Mouse (Mus musculus) embryonic facial prominence, embryonic 15.5 days (tissue): ENCODE data around the gene Dcdc2b. TPM values are rescaled to one million over a fixed set of nuclear protein-coding genes. Genes with fewer than 3 reads are reported as not detected.

Source experiments
- ATAC-seq: fragments of 200-750 bp; cut with Nextera tagmentation; 2 replicates; pipeline ENCODE4 v1.8.0; 2017; ENCODE audit warnings: low read depth, moderate TSS enrichment; ENCODE audit not compliant: insufficient number of reproducible peaks, low FRiP score, low TSS enrichment
- H3K27ac ChIP-seq: fragments of 300-500 bp; sonication (generic); replicated peaks from 2 replicates; pipeline ENCODE4 v1.5.1; 2015; ENCODE audit warnings: mild to moderate bottlenecking, inconsistent platforms
- H3K27me3 ChIP-seq: fragments of 300-500 bp; sonication (generic); 2 replicates; pipeline ENCODE4 v1.6.1; 2015; ENCODE audit warnings: inconsistent platforms
- H3K36me3 ChIP-seq: fragments of 300-500 bp; sonication (generic); 2 replicates; pipeline ENCODE4 v1.6.1; 2015; ENCODE audit warnings: mild to moderate bottlenecking, inconsistent platforms
- H3K4me1 ChIP-seq: fragments of 300-500 bp; sonication (generic); 2 replicates; pipeline ENCODE4 v1.6.1; 2015; ENCODE audit warnings: inconsistent platforms
- H3K4me2 ChIP-seq: fragments of 300-500 bp; sonication (generic); replicated peaks from 2 replicates; pipeline ENCODE4 v1.6.1; 2015; ENCODE audit warnings: mild to moderate bottlenecking, inconsistent platforms
- H3K4me3 ChIP-seq: fragments of 300-500 bp; sonication (generic); replicated peaks from 2 replicates; pipeline ENCODE4 v1.5.1; 2015; ENCODE audit warnings: mild to moderate bottlenecking, inconsistent platforms
- H3K9ac ChIP-seq: fragments of 300-500 bp; sonication (generic); 2 replicates; pipeline ENCODE4 v1.6.1; 2015; ENCODE audit warnings: inconsistent platforms
- H3K9me3 ChIP-seq: fragments of 300-500 bp; sonication (generic); replicated peaks from 2 replicates; pipeline ENCODE4 v1.6.1; 2016; ENCODE audit warnings: inconsistent platforms
- WGBS: fragments of 180-500 bp; shearing (Covaris S2); methylation state at CpG from one replicate; pipeline ENCODE4 v1.1.7; 2015; 5-methylcytosine and 5-hydroxymethylcytosine counted together
- polyA plus RNA-seq: library from polyadenylated mRNA; unstranded; fragments of >200 nt; fragmentation: Nextera tagmentation; extraction: Ambion mirVana; gene quantifications from 2 replicates; pipeline ENCODE4 v1.2.1, GENCODE M21; 2015

Dcdc2b gene
- polyA plus RNA-seq, 1 experiment from 2014 or later: 3.7 TPM

DNA sequence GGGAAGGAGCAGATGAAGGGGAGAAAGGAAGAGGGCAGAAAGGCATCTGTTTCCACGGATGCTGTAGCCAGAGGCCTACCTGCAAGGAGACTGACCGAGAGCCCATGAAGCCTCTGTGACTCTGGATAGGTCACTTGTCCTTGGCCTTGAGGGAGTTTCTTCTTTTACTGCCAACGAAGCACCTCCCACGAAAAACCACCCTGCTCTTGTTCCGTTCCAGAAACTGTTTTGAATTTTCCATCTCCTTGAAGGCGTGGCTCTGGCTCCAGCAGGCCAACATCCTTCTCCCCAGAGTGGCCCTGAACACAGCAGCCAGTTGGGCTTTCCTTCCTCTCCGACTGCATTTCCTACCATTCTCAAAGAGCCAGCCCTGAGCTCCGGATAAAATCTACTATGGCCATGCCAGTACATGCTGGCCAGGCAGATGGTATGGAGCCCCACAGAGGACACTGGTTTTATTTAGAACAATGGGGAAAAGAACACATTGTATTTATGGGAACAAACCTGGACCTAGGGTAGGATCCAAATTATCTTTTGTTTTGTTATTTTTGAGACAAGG, 7.3 kb upstream of the Dcdc2b start:
- H3K9me3 ChIP-seq: no peaks in the 10 kb centered on the region
- H3K4me3 ChIP-seq: no peak overlapping the region
- H3K4me1 ChIP-seq: peaks cover 52% of the 10 kb centered on the region
- no peaks in the 10 kb centered on the region for H3K27me3 ChIP-seq
- ATAC-seq: no peak
- WGBS: 64% methylated on average over 8 of the region's 8 CpGs
- no peak overlapping the region for H3K4me2 ChIP-seq
- no peak overlapping the region for H3K9ac ChIP-seq
- peak overlapping the region; percentile 41; the same call in 1 of the 2 replicates for H3K27ac ChIP-seq
- H3K36me3 ChIP-seq: peaks cover 20% of the 10 kb centered on the region

DNA sequence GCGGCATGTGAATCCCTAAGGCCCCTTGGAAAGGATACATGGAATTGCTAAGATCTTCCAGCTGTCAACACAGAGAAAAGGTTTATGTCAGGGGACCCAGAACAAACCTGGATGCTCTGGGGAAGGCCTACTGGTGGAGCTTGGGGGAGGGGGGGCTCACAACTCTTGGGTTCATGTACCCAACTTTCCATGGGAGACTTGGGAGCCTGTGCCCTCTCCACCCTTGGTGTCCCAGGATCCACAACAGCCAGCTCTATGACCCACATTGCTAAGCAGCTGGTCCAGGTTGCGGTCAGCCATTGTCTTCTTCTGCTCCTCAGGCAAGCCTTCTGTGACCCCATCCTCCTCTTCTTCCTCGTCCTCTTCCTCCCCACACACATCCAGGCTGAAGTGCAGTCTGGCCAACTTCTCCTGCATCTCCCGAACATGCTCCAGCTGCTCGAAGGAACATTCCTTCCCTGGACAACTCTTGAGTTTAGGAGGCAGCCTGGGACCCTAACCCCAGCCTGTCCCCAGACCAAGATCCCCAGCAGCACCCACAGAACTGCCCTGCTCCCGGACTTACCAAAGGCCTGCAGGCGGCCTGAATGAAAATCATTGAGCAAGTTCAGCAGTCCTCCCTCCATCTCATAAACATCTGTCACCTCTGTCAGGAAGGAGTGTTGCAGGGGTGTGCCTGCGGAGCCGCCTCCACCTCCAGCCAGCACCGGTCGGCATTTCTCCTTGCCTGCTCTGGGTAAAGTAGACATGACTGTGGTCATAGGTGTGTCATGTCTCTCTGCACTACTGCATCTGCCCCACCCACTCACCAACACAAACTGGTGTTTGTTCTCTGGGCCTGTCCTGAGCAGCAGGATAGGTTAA, 6.6 kb upstream of the Dcdc2b start:
- H3K4me3 ChIP-seq: no peak overlapping the region
- H3K4me1 ChIP-seq: peaks cover 50% of the 10 kb centered on the region
- peaks cover 22% of the 10 kb centered on the region; the same call in 1 of the 2 replicates for H3K36me3 ChIP-seq
- peak overlapping the region; percentile 41; the same call in 1 of the 2 replicates for H3K27ac ChIP-seq
- no peak overlapping the region for H3K9ac ChIP-seq
- 84% methylated on average over 11 of the region's 11 CpGs for WGBS
- ATAC-seq: no peak
- no peaks in the 10 kb centered on the region for H3K9me3 ChIP-seq
- H3K4me2 ChIP-seq: no peak overlapping the region
- no peaks in the 10 kb centered on the region for H3K27me3 ChIP-seq

DNA sequence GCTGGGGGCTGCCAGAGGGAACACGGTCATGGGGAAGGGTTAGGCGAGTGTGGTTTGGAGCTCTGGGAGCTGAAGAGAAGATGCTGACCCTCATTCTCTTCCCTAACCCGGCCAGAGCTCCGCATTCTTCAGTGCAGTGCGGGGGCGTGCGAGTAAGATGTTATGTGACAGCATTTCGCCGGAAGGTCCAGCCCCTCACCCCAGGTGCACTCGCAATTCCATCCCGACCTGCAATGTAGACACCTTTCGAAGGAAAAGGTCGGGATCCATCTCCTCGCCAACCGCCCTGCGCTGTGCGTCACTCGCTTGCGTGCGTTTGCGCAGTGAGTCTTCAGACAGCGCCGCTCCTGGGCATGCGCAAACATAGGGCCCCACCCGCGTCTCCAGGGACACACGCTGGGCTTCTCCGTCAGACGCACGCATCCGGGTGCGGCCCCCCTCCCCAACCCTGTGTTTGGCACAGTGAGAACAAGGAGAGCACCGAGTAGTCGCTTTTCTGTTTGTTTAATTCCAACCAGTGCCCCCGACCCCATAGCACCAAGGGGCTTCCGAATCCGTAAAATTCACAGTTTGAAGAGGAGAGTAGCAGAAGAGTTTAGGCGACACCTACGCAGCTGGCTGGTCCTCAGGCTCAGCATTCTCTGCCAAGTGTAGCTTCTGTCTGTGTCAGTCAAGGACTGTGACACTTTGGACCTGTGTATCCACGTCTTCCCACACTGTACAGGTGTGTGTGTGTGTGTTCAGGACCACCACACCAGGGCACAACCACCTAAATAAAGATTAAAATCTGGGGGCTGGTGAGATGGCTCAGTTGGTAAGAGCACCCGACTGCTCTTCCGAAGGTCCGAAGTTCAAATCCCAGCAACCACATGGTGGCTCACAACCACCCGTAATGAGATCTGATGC, 5.0 kb upstream of the Dcdc2b start, which contains the start of gene Iqcc:
Gene Iqcc, minus strand, starts transcription at position 314 of the 906 bp plus-strand sequence.
- peak; percentile 92 for ATAC-seq
- peaks cover 38% of the 10 kb centered on the region for H3K4me1 ChIP-seq
- peak within 1 kb of the TSS; percentile 73 for H3K4me2 ChIP-seq
- H3K9ac ChIP-seq: peak within 1 kb of the TSS; percentile 76
- no peaks in the 10 kb centered on the region for H3K27me3 ChIP-seq
- peaks cover 22% of the 10 kb centered on the region; the same call in 1 of the 2 replicates for H3K36me3 ChIP-seq
- peak within 1 kb of the TSS; percentile 88 for H3K27ac ChIP-seq
- H3K9me3 ChIP-seq: no peaks in the 10 kb centered on the region
- WGBS: 5% methylated on average over 44 of the region's 44 CpGs
- peak within 1 kb of the TSS; percentile 63 for H3K4me3 ChIP-seq

DNA sequence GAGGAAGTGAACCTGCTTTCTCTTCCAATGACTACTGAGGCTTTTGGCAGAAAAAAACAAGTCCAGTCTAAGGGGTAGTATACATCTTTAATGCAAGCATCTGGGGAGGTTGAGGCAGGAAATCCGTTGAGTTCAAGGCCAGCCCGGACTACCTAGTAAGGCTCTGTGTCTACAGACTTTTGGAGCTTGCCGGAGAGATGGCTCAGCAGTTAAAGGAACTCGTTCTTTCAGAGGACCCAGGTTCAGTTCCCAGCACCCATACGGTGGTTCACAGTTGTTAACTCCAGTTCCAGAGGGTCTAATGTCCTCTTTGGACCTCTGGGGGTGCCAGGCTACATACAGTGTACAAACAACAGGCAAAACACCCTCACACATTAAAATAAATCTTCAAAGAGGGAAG, 4.0 kb upstream of the Dcdc2b start:
- peaks cover 36% of the 10 kb centered on the region for H3K4me1 ChIP-seq
- no peak for ATAC-seq
- no peaks in the 10 kb centered on the region for H3K9me3 ChIP-seq
- WGBS: 95% methylated on average over 5 of the region's 5 CpGs
- H3K4me2 ChIP-seq: peak overlapping the region; percentile 73
- no peaks in the 10 kb centered on the region for H3K27me3 ChIP-seq
- peaks cover 22% of the 10 kb centered on the region; the same call in 1 of the 2 replicates for H3K36me3 ChIP-seq
- peak overlapping the region; percentile 76 for H3K9ac ChIP-seq
- no peak overlapping the region for H3K27ac ChIP-seq
- H3K4me3 ChIP-seq: peak overlapping the region; percentile 63

DNA sequence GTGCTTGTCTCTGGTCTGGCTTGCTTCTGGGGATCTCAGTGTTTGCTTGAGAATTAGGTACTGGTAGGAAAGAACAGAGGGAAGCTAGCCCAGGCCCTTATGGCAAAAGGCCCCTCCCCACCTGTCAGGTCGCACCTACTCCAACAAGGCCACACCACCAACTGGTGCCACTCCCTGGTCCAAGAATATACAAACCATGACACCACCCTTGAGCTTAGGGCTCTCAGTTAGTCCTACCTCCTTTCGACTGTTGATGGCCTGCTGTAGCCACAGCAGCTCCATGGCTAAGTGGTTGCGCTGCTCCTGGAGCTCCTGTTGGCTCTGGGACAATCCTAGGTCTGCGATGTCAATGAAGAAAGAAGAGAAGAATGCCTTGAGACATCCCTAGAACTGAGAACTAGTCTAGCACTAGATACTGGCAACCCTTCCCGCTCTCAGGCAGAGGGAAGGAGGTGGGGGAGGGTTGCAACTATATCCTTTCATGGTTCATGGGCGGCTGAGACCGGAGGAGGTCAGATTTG, 3.1 kb upstream of the Dcdc2b start:
- Histone ChIP-seq H3K9ac (no peak overlapping the region), H3K4me3 (no peak overlapping the region), H3K9me3 (no peaks in the 10 kb centered on the region), H3K36me3 (peaks cover 22% of the 10 kb centered on the region; the same call in 1 of the 2 replicates), H3K4me1 (peaks cover 28% of the 10 kb centered on the region), H3K4me2 (no peak overlapping the region), H3K27me3 (no peaks in the 10 kb centered on the region), H3K27ac (no peak overlapping the region)
- WGBS: 95% methylated on average over 7 of the region's 7 CpGs
- ATAC-seq: no peak

DNA sequence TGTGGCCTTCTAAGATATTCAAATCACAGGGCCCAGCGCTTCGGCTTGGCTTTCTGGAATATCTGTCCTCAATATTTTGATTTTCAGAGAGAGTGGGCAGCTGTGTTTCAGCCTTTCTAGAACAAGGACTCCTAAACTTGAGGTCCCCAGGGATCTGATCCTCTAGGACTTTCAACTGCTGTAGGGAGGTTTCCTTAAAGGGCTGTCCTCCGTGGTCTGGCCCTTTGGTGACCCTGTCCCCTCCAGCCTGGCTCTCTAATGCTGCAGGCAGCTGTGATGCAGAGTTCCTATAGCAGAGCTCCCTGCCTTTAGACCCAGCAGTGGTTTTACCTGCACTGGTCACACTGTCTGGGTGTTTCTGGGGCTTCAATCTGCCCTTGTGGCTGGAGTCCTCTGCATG, 2.6 kb upstream of the Dcdc2b start:
- peaks cover 24% of the 10 kb centered on the region for H3K4me1 ChIP-seq
- no peaks in the 10 kb centered on the region for H3K9me3 ChIP-seq
- 88% methylated on average over 3 of the region's 3 CpGs for WGBS
- H3K4me2 ChIP-seq: no peak overlapping the region
- H3K27me3 ChIP-seq: no peaks in the 10 kb centered on the region
- no peak overlapping the region for H3K9ac ChIP-seq
- no peak for ATAC-seq
- H3K4me3 ChIP-seq: no peak overlapping the region
- peaks cover 22% of the 10 kb centered on the region; the same call in 1 of the 2 replicates for H3K36me3 ChIP-seq
- H3K27ac ChIP-seq: no peak overlapping the region

DNA sequence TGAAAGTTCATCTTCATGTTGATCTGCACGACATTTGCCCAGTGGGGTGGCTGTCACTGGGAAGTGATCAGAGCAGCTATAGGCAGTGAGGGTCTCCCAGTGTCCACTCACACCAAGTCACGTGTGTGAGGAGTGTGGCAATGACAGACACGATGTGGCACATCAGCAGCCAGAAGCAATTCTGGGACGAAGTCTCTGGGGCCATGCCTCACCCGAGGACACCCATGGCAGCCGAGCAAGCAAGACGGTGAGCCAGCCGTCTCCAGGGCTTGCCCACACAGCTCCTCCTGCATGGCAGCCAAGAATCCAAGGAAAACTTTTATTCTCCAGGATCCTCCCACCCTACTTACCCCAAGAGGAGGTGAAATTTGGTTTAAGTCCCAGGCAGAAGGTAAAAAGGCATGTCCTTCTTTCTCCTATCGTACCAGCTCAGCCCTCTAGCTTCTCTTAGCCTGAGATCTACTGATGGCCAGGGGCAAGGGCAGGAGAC, 1.8 kb upstream of the Dcdc2b start:
- Histone ChIP-seq H3K36me3 (peaks cover 22% of the 10 kb centered on the region; the same call in 1 of the 2 replicates), H3K9me3 (no peaks in the 10 kb centered on the region), H3K4me1 (peaks cover 20% of the 10 kb centered on the region), H3K9ac (no peak overlapping the region), H3K27ac (no peak overlapping the region), H3K4me3 (no peak overlapping the region), H3K27me3 (no peaks in the 10 kb centered on the region), H3K4me2 (no peak overlapping the region)
- no peak for ATAC-seq
- WGBS: 83% methylated on average over 9 of the region's 9 CpGs

DNA sequence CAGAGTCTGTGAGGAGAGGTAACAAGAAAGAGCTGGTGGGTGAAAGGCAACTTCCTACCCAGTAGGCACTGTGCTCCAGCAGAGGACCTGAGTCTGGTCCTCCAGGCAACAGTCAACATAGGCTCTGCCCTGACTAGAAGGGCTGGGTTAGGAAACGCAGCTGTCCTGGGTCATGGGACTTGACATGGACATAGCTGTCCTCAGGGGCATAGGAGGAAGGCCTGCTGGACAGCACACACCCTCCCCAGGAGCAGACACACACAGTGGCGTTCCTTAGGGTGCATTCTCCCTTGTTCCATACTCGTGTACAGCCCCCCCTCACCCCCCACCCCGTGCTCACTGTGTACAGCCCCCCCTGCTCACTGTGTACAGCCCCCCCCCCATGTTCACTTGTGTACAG, 3.6 kb downstream of the Dcdc2b start:
- no peaks in the 10 kb centered on the region for H3K27me3 ChIP-seq
- no peak overlapping the region for H3K27ac ChIP-seq
- no peaks in the 10 kb centered on the region for H3K9me3 ChIP-seq
- no peak overlapping the region for H3K4me3 ChIP-seq
- 0 out of 2 replicates have a peak, but pooled peaks cover 10% of the 10 kb centered on the region for H3K4me1 ChIP-seq
- 51% methylated on average over 4 of the region's 4 CpGs for WGBS
- ATAC-seq: no peak
- H3K4me2 ChIP-seq: no peak overlapping the region
- no peak overlapping the region for H3K9ac ChIP-seq
- peaks cover 33% of the 10 kb centered on the region for H3K36me3 ChIP-seq

DNA sequence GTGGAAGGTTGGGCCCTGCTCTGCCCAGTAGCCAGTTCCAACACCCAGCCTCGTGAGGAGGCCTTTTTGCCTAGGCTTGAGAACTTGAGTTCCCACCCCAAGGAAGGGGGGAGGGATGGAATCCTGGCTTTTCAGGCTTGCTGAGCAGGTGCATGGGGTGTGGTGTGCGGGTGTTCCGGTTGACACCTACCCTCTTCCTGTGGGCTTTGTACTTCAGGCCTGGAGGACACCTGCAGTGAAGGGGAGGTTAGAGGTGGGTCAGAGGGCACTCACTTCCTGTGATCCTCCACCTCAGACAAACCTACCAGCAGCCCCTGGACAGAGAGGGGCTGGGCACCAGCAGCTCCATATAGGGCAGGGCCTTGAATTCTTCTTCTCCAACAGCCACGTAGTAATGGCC, 4.0 kb downstream of the Dcdc2b start:
- H3K9me3 ChIP-seq: no peaks in the 10 kb centered on the region
- H3K4me1 ChIP-seq: 0 out of 2 replicates have a peak, but pooled peaks cover 10% of the 10 kb centered on the region
- H3K27ac ChIP-seq: no peak overlapping the region
- no peak for ATAC-seq
- H3K4me2 ChIP-seq: no peak overlapping the region
- no peak overlapping the region for H3K9ac ChIP-seq
- H3K4me3 ChIP-seq: no peak overlapping the region
- WGBS: 69% methylated on average over 4 of the region's 4 CpGs
- peaks cover 36% of the 10 kb centered on the region for H3K36me3 ChIP-seq
- no peaks in the 10 kb centered on the region for H3K27me3 ChIP-seq

DNA sequence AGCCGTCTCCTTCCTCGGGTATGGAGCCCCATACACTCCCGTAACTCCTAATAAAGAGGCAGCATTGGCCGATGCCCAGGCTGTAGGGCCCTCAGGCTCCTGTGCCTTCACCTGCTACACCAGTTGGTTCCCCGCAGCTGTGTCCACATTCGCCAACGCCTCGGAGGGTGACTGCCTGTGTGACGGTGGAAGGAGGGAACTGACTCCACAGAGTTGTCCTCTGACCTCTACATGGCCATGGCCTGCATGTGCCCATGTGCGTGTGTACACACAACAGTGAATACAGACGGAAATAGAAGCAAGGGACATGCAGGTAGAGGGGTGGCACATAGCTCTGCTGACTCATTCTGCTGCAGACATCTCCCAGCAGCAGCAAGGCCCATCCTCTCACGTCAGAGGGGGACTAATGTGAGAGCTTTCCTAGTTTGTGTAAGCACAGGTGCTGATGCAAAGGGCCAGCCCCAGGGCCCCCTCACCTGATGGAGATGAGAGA, 4.9 kb downstream of the Dcdc2b start:
- H3K4me1 ChIP-seq: 0 out of 2 replicates have a peak, but pooled peaks cover 7% of the 10 kb centered on the region
- H3K9me3 ChIP-seq: no peaks in the 10 kb centered on the region
- no peak overlapping the region for H3K4me2 ChIP-seq
- no peak overlapping the region for H3K27ac ChIP-seq
- 81% methylated on average over 12 of the region's 12 CpGs for WGBS
- no peak overlapping the region for H3K9ac ChIP-seq
- no peaks in the 10 kb centered on the region for H3K27me3 ChIP-seq
- no peak overlapping the region for H3K4me3 ChIP-seq
- ATAC-seq: no peak
- peaks cover 45% of the 10 kb centered on the region for H3K36me3 ChIP-seq
